Mouse (Mus musculus): ENCODE results near the gene Tpk1. TPM values are rescaled to one million over a fixed set of nuclear protein-coding genes. Genes with fewer than 3 reads are reported as not detected.

The Tpk1 gene
- polyA plus RNA-seq, 1 experiment from 2014 or later = 9.6 TPM

DNA sequence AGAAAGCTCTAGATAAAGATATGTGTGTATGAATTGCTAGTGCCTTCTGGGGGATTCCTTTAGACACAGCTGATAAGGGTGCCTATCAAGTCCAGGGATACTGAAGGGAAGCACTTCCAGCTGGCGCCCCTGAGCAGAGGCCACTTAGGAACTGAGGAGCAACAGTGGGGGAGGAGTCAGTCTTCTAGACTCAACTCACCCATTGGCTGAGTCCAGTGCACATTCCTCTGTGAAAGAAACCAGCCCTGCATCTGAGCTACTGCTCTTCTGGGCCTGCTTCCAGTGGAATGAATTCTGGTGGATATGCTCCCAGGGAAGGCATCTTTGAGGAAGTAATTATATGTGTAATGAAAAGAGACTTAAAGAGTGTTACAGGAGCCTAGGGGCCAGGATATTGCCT lies 278.8 kb downstream of the Tpk1 start:
- 41% methylated on average over 1 of the region's 1 CpGs for WGBS
- Histone ChIP-seq H3K4me3 (ENCODE audit: low read depth, low read length) (no peak overlapping the region), H3K27ac (ENCODE audit: low read length) (no peak overlapping the region), H3K36me3 (ENCODE audit: insufficient read depth, low read length) (no peaks in the 10 kb centered on the region), H3K9me3 (ENCODE audit: low read length) (no peaks in the 10 kb centered on the region), H3K9ac (replicated peaks; ENCODE audit: low read depth) (no peak overlapping the region), H3K27me3 (replicated peaks; ENCODE audit: insufficient read depth, low read length) (no peaks in the 10 kb centered on the region), H3K4me2 (replicated peaks; ENCODE audit: low read depth, low read length) (no peak overlapping the region), H3K4me1 (ENCODE audit: insufficient read depth, low read depth, low read length) (no peaks in the 10 kb centered on the region)
- peak; percentile 24 for DNase-seq (ENCODE audit: low spot score)
- no peak for TF ChIP-seq CTCF (IDR thresholded peaks at IDR 0.05)
- no peak for TF ChIP-seq EP300 (IDR thresholded peaks at IDR 0.05)
- ATAC-seq = peak; percentile 38; the same call in 1 of the 2 replicates

DNA sequence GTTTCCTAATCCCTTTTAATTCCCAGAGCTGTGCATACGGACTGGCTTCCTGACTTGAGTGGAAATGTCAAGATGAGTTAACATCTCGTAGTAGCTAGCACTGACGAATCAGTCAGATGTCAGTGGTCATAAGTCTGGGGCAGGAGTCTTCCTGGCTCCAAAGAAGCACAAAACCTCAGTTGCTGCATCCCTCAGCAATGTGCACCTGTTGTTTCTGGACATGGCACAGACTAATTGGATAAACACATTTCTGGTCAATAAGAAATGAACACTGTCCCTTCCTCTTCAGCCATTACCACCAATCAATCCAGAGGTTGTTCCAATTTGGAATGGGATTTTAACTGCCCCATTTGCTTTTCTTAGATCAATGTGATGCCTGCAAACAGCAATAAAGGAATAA lies 281.2 kb downstream of the Tpk1 start:
- no peak overlapping the region for H3K9ac ChIP-seq (replicated peaks; ENCODE audit: low read depth)
- no peaks in the 10 kb centered on the region for H3K9me3 ChIP-seq (ENCODE audit: low read length)
- no peak overlapping the region for H3K4me2 ChIP-seq (replicated peaks; ENCODE audit: low read depth, low read length)
- no peak overlapping the region for H3K27ac ChIP-seq (ENCODE audit: low read length)
- no peak for DNase-seq (ENCODE audit: low spot score)
- TF ChIP-seq CTCF (IDR thresholded peaks at IDR 0.05) (no peak), EP300 (IDR thresholded peaks at IDR 0.05) (no peak)
- no peak overlapping the region for H3K4me3 ChIP-seq (ENCODE audit: low read depth, low read length)
- WGBS = 63% methylated on average over 3 of the region's 3 CpGs
- H3K36me3 ChIP-seq (ENCODE audit: insufficient read depth, low read length) = no peaks in the 10 kb centered on the region
- ATAC-seq = no peak
- no peaks in the 10 kb centered on the region for H3K4me1 ChIP-seq (ENCODE audit: insufficient read depth, low read depth, low read length)
- H3K27me3 ChIP-seq (replicated peaks; ENCODE audit: insufficient read depth, low read length) = no peaks in the 10 kb centered on the region

DNA sequence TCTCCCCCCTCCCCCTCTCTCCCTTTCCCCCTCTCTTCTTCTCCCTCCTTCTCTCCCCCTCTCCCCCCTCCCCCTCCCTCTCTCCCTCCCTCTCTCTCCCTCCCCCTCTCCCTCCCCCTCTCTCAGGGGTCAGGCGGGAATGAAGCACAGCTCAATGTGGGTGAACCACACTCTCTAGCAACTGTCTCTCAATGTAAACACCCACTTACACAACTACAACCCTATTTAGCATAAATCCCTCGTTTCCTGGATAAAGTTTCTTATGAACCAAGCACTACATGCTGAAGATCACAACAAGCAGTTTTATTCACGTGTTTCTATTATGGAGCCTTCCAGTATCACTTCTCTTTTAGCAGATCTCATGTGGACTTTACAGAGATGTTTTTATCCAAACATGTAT lies 281.8 kb downstream of the Tpk1 start:
- 51% methylated on average over 3 of the region's 3 CpGs for WGBS
- Histone ChIP-seq H3K4me1 (ENCODE audit: insufficient read depth, low read depth, low read length) (no peaks in the 10 kb centered on the region), H3K36me3 (ENCODE audit: insufficient read depth, low read length) (no peaks in the 10 kb centered on the region), H3K27ac (ENCODE audit: low read length) (no peak overlapping the region), H3K4me3 (ENCODE audit: low read depth, low read length) (no peak overlapping the region), H3K9me3 (ENCODE audit: low read length) (no peaks in the 10 kb centered on the region), H3K4me2 (replicated peaks; ENCODE audit: low read depth, low read length) (no peak overlapping the region), H3K9ac (replicated peaks; ENCODE audit: low read depth) (no peak overlapping the region), H3K27me3 (replicated peaks; ENCODE audit: insufficient read depth, low read length) (no peaks in the 10 kb centered on the region)
- ATAC-seq (no peak), DNase-seq (ENCODE audit: low spot score) (no peak)
- no peak for TF ChIP-seq CTCF (IDR thresholded peaks at IDR 0.05)
- TF ChIP-seq EP300 (IDR thresholded peaks at IDR 0.05) = no peak

DNA sequence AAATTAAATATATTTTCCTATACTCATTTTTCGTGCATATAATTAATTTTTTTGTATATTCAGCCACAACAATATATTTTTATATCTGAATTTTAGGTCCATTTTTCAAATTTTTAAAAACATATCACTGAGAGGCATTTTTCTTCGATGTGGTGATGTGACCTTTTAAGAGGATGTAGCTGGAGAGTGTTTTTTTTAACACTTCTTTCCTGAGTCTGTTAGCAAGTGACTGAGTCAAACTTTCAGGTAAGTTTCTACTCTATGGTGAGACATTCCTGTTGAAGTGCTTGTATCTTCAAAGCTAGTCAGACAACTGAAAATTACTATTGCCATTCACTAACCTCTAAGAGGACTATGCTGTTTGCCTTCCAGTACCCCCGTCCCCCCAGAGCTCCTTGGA lies 283.3 kb downstream of the Tpk1 start:
- H3K27me3 ChIP-seq (replicated peaks; ENCODE audit: insufficient read depth, low read length) = no peaks in the 10 kb centered on the region
- DNase-seq (ENCODE audit: low spot score) (no peak), ATAC-seq (no peak)
- TF ChIP-seq CTCF (IDR thresholded peaks at IDR 0.05) = no peak
- no peak for TF ChIP-seq EP300 (IDR thresholded peaks at IDR 0.05)
- 77% methylated on average over 3 of the region's 3 CpGs for WGBS
- no peaks in the 10 kb centered on the region for H3K4me1 ChIP-seq (ENCODE audit: insufficient read depth, low read depth, low read length)
- no peak overlapping the region for H3K27ac ChIP-seq (ENCODE audit: low read length)
- H3K9ac ChIP-seq (replicated peaks; ENCODE audit: low read depth) = no peak overlapping the region
- H3K4me2 ChIP-seq (replicated peaks; ENCODE audit: low read depth, low read length) = no peak overlapping the region
- H3K9me3 ChIP-seq (ENCODE audit: low read length) = no peaks in the 10 kb centered on the region
- no peaks in the 10 kb centered on the region for H3K36me3 ChIP-seq (ENCODE audit: insufficient read depth, low read length)
- H3K4me3 ChIP-seq (ENCODE audit: low read depth, low read length) = no peak overlapping the region

DNA sequence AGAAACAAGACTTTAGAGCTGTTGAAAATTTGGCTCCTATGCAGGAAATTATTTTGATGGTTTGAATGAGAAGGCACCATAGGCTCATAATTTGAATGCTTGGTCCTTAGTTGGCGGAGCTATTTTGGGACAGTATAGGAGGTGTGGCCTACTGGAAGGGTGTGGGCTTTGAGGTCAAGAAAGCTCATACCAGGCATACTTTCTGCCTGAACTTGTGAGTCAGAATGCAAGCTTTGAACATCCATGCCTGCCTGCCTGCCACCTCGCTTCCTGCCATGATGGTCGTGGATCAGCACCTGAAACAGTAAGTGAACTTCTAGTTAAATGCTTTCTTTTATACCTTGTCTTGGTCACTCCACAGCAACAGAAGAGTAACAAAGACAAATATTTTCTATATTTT lies 283.8 kb downstream of the Tpk1 start:
- Histone ChIP-seq H3K4me2 (replicated peaks; ENCODE audit: low read depth, low read length) (no peak overlapping the region), H3K27me3 (replicated peaks; ENCODE audit: insufficient read depth, low read length) (no peaks in the 10 kb centered on the region), H3K36me3 (ENCODE audit: insufficient read depth, low read length) (no peaks in the 10 kb centered on the region), H3K27ac (ENCODE audit: low read length) (no peak overlapping the region), H3K4me1 (ENCODE audit: insufficient read depth, low read depth, low read length) (no peaks in the 10 kb centered on the region), H3K9ac (replicated peaks; ENCODE audit: low read depth) (no peak overlapping the region), H3K4me3 (ENCODE audit: low read depth, low read length) (no peak overlapping the region), H3K9me3 (ENCODE audit: low read length) (no peaks in the 10 kb centered on the region)
- no peak for ATAC-seq
- 59% methylated on average over 3 of the region's 3 CpGs for WGBS
- no peak for TF ChIP-seq EP300 (IDR thresholded peaks at IDR 0.05)
- TF ChIP-seq CTCF (IDR thresholded peaks at IDR 0.05) = no peak
- DNase-seq (ENCODE audit: low spot score) = no peak

DNA sequence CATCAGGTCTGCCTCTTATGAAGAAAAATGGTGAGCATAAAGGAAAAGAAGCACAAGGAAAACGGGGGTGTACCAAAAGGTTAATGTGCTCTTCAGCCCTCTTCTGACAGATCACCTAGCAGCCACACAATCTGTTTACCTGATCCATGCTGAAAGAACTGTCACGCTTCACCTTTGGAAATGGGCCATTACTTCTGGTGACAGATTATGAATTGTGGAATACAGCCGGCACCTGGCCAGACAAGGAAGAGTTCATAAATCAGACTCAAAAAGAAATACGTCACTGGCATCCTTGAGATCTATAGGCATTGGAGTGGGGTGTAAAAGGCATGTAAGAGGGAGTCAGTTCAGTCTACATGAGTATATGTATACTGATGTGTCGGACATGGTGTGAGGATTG lies 292.9 kb downstream of the Tpk1 start:
- Histone ChIP-seq H3K27me3 (replicated peaks; ENCODE audit: insufficient read depth, low read length) (no peaks in the 10 kb centered on the region), H3K9ac (replicated peaks; ENCODE audit: low read depth) (no peak overlapping the region), H3K27ac (ENCODE audit: low read length) (no peak overlapping the region), H3K4me2 (replicated peaks; ENCODE audit: low read depth, low read length) (no peak overlapping the region), H3K36me3 (ENCODE audit: insufficient read depth, low read length) (no peaks in the 10 kb centered on the region), H3K4me3 (ENCODE audit: low read depth, low read length) (no peak overlapping the region), H3K9me3 (ENCODE audit: low read length) (no peaks in the 10 kb centered on the region), H3K4me1 (ENCODE audit: insufficient read depth, low read depth, low read length) (no peaks in the 10 kb centered on the region)
- DNase-seq (ENCODE audit: low spot score) (no peak), ATAC-seq (no peak)
- WGBS = 67% methylated on average over 5 of the region's 5 CpGs
- TF ChIP-seq CTCF (IDR thresholded peaks at IDR 0.05) (no peak), EP300 (IDR thresholded peaks at IDR 0.05) (no peak)

DNA sequence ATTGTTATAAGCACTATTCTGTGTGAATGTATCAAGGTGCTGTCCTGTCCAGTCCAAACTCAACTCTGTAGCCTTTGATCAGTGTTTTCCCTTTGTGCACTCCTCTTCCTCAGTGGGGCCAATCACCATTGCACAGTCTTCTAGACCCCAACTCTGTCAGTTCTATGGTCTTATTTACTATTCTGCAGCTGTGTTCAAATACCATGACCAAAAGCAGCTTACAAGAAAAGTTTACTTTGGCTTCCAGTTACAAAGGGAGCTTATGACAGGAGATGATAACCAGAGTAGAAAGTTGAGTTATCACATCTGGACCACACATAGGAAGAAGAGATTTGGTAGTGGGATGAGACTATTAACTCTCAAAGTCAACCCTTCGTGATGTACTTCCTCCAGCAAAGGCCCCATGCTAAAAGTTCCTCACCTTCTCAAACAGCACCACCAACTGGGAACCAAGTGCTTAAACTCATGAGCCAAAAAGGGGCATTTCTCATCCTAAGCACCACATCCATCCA lies 298.6 kb downstream of the Tpk1 start:
- no peaks in the 10 kb centered on the region for H3K9me3 ChIP-seq (ENCODE audit: low read length)
- H3K4me1 ChIP-seq (ENCODE audit: insufficient read depth, low read depth, low read length) = no peaks in the 10 kb centered on the region
- H3K4me2 ChIP-seq (replicated peaks; ENCODE audit: low read depth, low read length) = no peak overlapping the region
- TF ChIP-seq CTCF (IDR thresholded peaks at IDR 0.05) (no peak), EP300 (IDR thresholded peaks at IDR 0.05) (no peak)
- H3K9ac ChIP-seq (replicated peaks; ENCODE audit: low read depth) = no peak overlapping the region
- H3K27me3 ChIP-seq (replicated peaks; ENCODE audit: insufficient read depth, low read length) = no peaks in the 10 kb centered on the region
- 40% methylated on average over 1 of the region's 1 CpGs for WGBS
- no peak overlapping the region for H3K4me3 ChIP-seq (ENCODE audit: low read depth, low read length)
- H3K27ac ChIP-seq (ENCODE audit: low read length) = no peak overlapping the region
- no peak for DNase-seq (ENCODE audit: low spot score)
- no peak for ATAC-seq
- no peaks in the 10 kb centered on the region for H3K36me3 ChIP-seq (ENCODE audit: insufficient read depth, low read length)

Data from lung, postnatal 0 days (tissue).